Mouse (Mus musculus) stomach, postnatal 0 days (tissue): ENCODE measurements around the gene Lef1.

Experiments
- CTCF ChIP-seq: IDR thresholded peaks from 2 replicates; pipeline ENCODE4 v1.5.1; 2016; ENCODE audit warnings: antibody characterized with exemption, low read depth, mild to moderate bottlenecking, moderate library complexity
- EP300 ChIP-seq: optimal IDR thresholded peaks from 2 replicates; pipeline ENCODE3; 2016; ENCODE audit warnings: antibody characterized with exemption

GRCm38 (mm10) chr3:131196050-131196449 is 85.8 kb downstream of the Lef1 start:
- TF ChIP-seq CTCF, result no peak
- no peak for TF ChIP-seq EP300
